Mouse (Mus musculus) heart, embryonic 16.5 days (tissue): ENCODE measurements at regions not wholly inside any gene's neighbourhood (a gene's known extent, or its start where the extent isn't known, plus 50 kb on each side); places are given as distances from the start of the nearest gene placed in this dataset.

Source experiments
- ATAC-seq: fragments of 200-750 bp; cut with Nextera tagmentation; replicated peaks from 2 replicates; pipeline ENCODE4 v1.8.0; 2017; ENCODE audit warnings: moderate number of reproducible peaks; ENCODE audit not compliant: insufficient read depth, low FRiP score; ENCODE audit errors: extremely low read depth
- H3K27ac ChIP-seq: fragments of 300-500 bp; sonication (generic); 2 replicates; pipeline ENCODE4 v1.5.1; 2014; ENCODE audit warnings: mild to moderate bottlenecking, low read length, control low read depth, moderate library complexity
- H3K27me3 ChIP-seq: fragments of 300-500 bp; sonication (generic); 2 replicates; pipeline ENCODE4 v1.6.1; 2014; ENCODE audit warnings: low read length, mixed read lengths; ENCODE audit not compliant: control insufficient read depth, insufficient read depth
- H3K36me3 ChIP-seq: fragments of 300-500 bp; sonication (generic); 2 replicates; pipeline ENCODE4 v1.6.1; 2014; ENCODE audit not compliant: control insufficient read depth, insufficient read depth
- H3K4me1 ChIP-seq: fragments of 300-500 bp; sonication (generic); 2 replicates; pipeline ENCODE4 v1.6.1; 2014; ENCODE audit warnings: low read length, mixed read lengths; ENCODE audit not compliant: control insufficient read depth, insufficient read depth
- H3K4me2 ChIP-seq: fragments of 300-500 bp; sonication (generic); 2 replicates; pipeline ENCODE4 v1.6.1; 2014; ENCODE audit warnings: low read depth, mild to moderate bottlenecking, control low read depth, low read length
- H3K4me3 ChIP-seq: fragments of 300-500 bp; sonication (generic); 2 replicates; pipeline ENCODE4 v1.5.1; 2014; ENCODE audit warnings: mild to moderate bottlenecking, control low read depth, low read length
- H3K9ac ChIP-seq: fragments of 300-500 bp; sonication (generic); 2 replicates; pipeline ENCODE4 v1.6.1; 2014; ENCODE audit warnings: low read length, control low read depth
- H3K9me3 ChIP-seq: fragments of 300-500 bp; sonication (generic); replicated peaks from 2 replicates; pipeline ENCODE4 v1.6.1; 2016; ENCODE audit warnings: low read length; ENCODE audit not compliant: control insufficient read depth
- WGBS: fragments of 180-500 bp; shearing (Covaris S2); extraction: QIAGEN DNeasy Blood & Tissue Kit; methylation state at CpG from one replicate; pipeline ENCODE4 v1.1.7; 2014; 5-methylcytosine and 5-hydroxymethylcytosine counted together

GRCm38 (mm10) chr14:91354201-91354600 lies 2536.3 kb downstream of the Pcdh9 start:
- Histone ChIP-seq H3K27ac (no peak overlapping the region), H3K4me3 (no peak overlapping the region), H3K9ac (no peak overlapping the region), H3K4me2 (no peak overlapping the region), H3K36me3 (no peaks in the 10 kb centered on the region), H3K4me1 (no peaks in the 10 kb centered on the region), H3K27me3 (no peaks in the 10 kb centered on the region), H3K9me3 (no peaks in the 10 kb centered on the region)
- no peak for ATAC-seq
- 78% methylated on average over 1 of the region's 1 CpGs for WGBS

- WGBS: 33% methylated on average over 3 of the region's 3 CpGs
- no peaks in the 10 kb centered on the region for H3K9me3 ChIP-seq
- 0 out of 2 replicates have a peak, but pooled peaks have one; percentile 18 for ATAC-seq
- no peak overlapping the region for H3K4me2 ChIP-seq
- H3K4me1 ChIP-seq: no peaks in the 10 kb centered on the region; the same call in 1 of the 2 replicates
- no peaks in the 10 kb centered on the region for H3K27me3 ChIP-seq
- H3K4me3 ChIP-seq: no peak overlapping the region
- no peak overlapping the region for H3K27ac ChIP-seq
- no peak overlapping the region for H3K9ac ChIP-seq
- no peaks in the 10 kb centered on the region for H3K36me3 ChIP-seq
Observed at GRCm38 (mm10) chr14:91326683-91327098, 2563.8 kb downstream of the Pcdh9 start.
